Mouse (Mus musculus) stomach, postnatal 0 days (tissue): ENCODE results near the gene Cenpf.

ENCODE experiments used
- CTCF ChIP-seq: IDR thresholded peaks from 2 replicates; pipeline ENCODE4 v1.5.1; 2016; ENCODE audit warnings: antibody characterized with exemption, low read depth, mild to moderate bottlenecking, moderate library complexity
- EP300 ChIP-seq: optimal IDR thresholded peaks from 2 replicates; pipeline ENCODE3; 2016; ENCODE audit warnings: antibody characterized with exemption

DNA sequence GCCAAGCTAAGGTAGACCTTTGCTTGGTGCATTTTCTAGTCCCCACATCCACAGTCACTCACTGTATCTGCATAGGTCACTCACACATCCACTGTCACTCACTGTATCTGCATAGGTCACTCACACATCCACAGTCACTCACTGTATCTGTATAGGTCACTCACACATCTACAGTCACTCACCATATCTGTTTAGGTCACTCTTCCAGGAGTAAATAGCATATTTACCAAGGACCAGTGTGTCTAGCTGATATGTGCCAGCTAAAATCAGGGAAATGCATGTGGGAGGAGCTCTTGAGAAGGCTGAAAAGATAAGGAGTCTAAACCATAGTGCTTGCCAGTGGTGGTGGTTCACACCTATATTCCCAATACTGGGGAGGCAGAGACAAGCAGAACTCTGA lies 7.4 kb upstream of the Cenpf start:
- no peak for TF ChIP-seq CTCF
- no peak for TF ChIP-seq EP300
